Mouse (Mus musculus): Measurements from ENCODE around the gene Hamp. TPM values are rescaled to one million over a fixed set of nuclear protein-coding genes. Genes with fewer than 3 reads are reported as not detected.

Hamp gene
- not detected for total RNA-seq (2023)

DNA sequence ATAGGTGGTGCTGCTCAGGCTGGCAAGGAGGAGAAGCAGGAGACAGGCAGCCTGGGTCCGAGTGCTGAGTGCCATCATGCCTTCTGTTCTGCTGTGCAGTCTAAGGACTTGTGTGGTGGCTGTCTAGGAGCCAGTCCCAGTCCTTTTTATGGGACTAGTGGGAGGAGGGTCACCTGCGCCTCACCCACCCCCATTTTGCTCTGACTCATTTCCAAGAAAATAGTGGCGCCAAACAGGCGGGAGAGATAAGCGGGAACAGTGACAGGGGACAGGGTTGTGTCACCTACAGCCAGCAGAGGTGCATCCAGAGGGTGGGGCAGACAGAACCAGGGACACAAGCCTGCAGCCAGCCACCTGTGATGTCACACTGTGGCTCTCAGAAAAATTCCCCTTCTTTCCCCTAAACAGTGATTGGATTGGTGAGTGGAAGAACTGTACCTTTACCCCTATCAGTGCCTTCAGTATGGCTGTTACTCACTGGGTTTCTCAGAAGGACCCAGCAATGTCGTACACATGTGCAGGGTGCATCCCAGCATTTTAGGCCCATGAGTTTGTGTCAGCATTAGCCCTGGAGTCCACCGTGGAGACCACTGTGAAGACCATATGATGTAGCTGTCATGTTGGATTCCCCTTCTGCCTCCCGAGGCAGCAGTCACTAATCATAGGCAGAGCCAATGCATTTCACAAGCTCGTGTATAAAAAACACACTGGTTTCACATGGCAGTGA, at the start of gene Hamp:
Gene Hamp (minus strand): TSS at position 124 of the 727 bp plus-strand sequence.

DNA sequence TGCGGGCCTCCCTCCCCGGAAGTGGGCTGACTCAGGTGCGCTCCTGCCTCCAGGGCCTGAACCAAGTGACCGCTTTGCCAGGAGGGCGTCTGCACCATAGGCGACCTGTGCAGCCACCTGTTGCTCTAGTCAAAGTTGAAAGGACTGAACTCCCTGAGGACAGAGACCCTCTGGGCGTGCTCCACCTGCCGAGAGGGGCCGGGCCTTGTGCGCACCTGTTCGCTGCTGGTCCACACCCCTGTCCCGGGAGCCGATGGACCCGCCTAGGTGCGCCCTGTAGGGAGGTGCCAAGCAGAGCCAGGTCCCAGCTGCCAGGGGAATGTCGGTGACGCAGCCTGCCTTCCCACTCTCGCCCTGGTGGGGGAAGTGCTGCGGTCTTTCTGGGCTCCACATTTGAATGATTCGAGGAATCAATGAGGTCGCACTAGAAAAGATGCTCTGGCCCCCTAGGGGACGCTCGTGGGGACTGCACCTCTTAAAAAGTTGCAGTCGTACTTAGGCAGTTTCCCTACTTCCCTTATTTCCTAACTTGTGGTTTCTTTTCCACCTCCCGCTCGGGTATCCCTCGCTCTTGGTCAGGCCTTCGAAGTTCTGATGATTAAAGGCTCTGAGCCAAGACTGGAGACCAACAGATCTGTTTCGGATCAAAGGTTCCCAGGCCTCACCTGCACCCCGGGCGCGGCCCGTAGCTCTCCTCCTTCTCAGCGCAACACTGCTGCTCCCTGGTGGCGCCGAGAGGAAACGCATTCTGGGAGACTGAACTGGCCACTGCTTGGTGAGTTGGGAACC, 29.9 kb upstream of the Hamp start, which contains the start of gene Fam187b:
Gene Fam187b (plus strand): TSS at position 290 of the 789 bp plus-strand sequence.

DNA sequence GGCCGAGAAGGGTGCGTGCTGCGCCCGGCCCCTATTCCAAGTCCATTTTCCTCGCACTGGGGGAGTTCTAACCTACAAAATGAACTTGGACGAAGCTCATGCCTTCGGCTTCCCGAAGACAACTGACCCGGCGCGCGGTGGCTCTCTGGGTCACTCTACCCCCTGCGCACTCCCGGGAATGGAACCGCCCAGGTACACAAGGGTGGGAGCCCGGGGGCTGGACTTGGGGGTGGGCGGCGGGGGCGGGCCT, 29.3 kb upstream of the Hamp start, which contains the start of gene Lsr:
Gene Lsr (minus strand): TSS at position 214 of the 250 bp plus-strand sequence.

DNA sequence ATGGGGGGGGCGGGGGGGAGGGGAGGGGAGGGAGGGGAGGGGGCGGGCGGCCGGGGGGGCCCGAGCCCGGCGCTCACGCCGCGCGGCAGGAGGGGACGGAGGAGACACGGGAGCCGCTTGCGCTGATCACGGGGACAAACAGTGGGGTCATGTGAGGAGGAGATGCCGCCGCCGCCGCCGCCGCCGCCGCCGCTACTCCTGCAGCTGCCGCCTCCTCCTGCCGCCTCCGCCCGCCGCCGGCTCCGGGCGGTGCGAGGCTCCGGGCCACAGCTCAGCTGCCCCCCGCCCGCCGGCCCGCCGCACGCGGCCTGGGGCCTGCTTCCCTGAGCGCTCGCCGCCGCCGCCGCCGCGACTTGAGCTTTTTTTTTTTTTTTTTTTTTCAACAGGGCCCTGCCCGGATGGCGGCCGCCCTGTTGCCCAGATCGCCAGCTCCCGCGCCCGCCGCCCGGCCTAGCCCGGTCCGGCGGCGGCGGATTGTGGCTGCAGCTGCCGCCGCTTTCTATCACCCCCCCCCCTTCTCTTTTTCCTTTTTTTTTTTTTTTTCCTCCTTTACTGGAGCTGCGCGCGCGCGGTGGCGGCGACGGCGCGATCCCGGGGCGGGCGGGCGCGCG, 13.0 kb upstream of the Hamp start, which contains the start of gene Usf2:
Gene Usf2 (minus strand): TSS at position 48 of the 611 bp plus-strand sequence.

DNA sequence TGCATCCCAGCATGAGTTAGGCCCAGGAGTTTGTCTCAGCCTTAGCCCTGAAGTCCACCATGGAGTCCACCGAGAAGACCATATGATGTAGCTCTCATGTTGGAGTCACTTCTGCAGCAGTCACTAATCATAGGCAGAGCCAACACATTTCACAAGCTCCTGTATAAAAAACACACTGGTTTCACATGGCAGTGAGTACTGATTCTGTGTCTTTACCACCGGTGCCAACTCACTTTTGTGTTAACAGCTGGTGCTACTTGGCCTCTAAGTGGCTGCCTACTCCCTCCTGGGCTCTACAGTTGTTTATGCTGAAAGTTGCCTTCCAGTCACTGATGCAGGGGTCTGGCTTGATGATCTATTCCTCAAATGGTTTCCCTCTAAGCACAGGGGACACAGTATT, 19.3 kb downstream of the Hamp start, which contains the start of gene Hamp2:
Gene Hamp2 (minus strand): TSS at position 101 of the 400 bp plus-strand sequence.

DNA sequence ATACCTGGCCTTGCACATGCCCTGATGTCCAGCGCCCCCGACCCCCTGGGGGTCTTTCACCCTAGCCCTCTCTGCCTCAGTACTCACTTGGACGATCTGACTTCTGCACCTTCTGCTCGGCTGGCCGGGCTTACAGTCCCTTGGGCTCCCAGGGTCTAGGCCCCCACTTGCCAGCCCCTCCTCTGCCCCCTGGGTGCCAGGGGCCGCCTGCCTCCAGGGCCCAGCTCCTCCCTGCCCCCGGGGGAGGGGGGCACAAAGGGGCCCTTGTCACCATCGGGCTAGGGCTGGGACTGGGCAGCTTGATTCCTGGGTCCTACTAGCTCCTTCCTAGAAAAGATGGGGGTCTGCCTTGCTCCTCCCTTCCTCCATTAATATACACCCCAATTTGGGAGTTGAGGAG, 29.1 kb downstream of the Hamp start, which contains the start of gene Mag:
Gene Mag (minus strand): TSS at position 142 of the 400 bp plus-strand sequence.

Other genes starting within 250 kb of the Hamp start
- gene 2200002J24Rik, start 245.1 kb downstream of the Hamp start, total RNA-seq (2023), result not detected
- gene Atp4a, start 231.8 kb downstream of the Hamp start, total RNA-seq (2023), result not detected
- 47.1 TPM for gene Tmem147, start 214.5 kb downstream of the Hamp start, total RNA-seq (2023)
- gene Gapdhs, start 200.4 kb downstream of the Hamp start, total RNA-seq (2023), result not detected
- gene Sbsn, start 192.6 kb downstream of the Hamp start, total RNA-seq (2023), result 6.2 TPM
- not detected for gene Dmkn, start 180.3 kb downstream of the Hamp start, total RNA-seq (2023)
- gene Krtdap, start 156.1 kb downstream of the Hamp start, total RNA-seq (2023), result not detected
- gene Ffar2, start 120.3 kb downstream of the Hamp start, total RNA-seq (2023), result 1.3 TPM
- not detected for gene Ffar3, start 87.9 kb downstream of the Hamp start, total RNA-seq (2023)
- 1.3 TPM for gene Ffar1, start 82.5 kb downstream of the Hamp start, total RNA-seq (2023)
- 60.4 TPM for gene Cd22, start 63.7 kb downstream of the Hamp start, total RNA-seq (2023)
- gene Mag, start 29.2 kb downstream of the Hamp start, total RNA-seq (2023), result not detected
- gene Hamp2, start 19.4 kb downstream of the Hamp start, total RNA-seq (2023), result not detected
- 165 TPM for gene Usf2, start 12.8 kb upstream of the Hamp start, total RNA-seq (2023)
- gene Lsr, start 29.4 kb upstream of the Hamp start, total RNA-seq (2023), result 5.6 TPM
- not detected for gene Fam187b, start 29.8 kb upstream of the Hamp start, total RNA-seq (2023)
- gene Fxyd5, start 98.4 kb upstream of the Hamp start, total RNA-seq (2023), result 937 TPM
- gene Fxyd7, start 107.4 kb upstream of the Hamp start, total RNA-seq (2023), result 3.8 TPM
- not detected for gene Fxyd1, start 113.2 kb upstream of the Hamp start, total RNA-seq (2023)
- 0.61 TPM for gene Lgi4, start 115.3 kb upstream of the Hamp start, total RNA-seq (2023)
- gene Fxyd3, start 132.7 kb upstream of the Hamp start, total RNA-seq (2023), result not detected
- gene Hpn, start 171.3 kb upstream of the Hamp start, total RNA-seq (2023), result not detected
- gene Scn1b, start 183.0 kb upstream of the Hamp start, total RNA-seq (2023), result 1.7 TPM
- gene Gramd1a, start 211.9 kb upstream of the Hamp start, total RNA-seq (2023), result 987 TPM

All from CD8-positive naive resting alpha-beta T cell, adult 57 days (primary cell).